Mouse (Mus musculus): ENCODE measurements around the gene Mtnr1b. TPM values are rescaled to one million over a fixed set of nuclear protein-coding genes. Genes with fewer than 3 reads are reported as not detected.

The Mtnr1b gene
- polyA plus RNA-seq, 1 experiment from 2014 or later: not detected

DNA sequence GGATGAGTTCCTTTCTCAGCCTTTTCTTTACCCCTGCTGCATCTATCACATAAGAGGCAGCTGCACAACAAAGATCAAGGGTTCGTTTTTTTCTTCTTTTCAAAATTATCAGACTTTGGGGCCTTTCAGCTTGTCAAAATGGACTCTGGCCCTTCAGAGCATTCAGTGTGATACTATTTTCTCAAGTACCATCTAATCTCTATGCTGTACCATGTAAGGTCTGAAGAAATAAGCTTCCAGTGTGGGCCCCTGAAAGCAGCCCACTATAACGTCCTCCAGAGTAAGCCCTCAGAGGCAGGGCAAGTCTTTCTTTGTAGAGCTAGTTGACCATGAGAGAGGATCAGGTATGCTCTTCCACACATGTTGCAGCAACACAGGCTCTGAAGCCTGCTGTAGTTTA is 87.7 kb downstream of the Mtnr1b start:
- WGBS: 82% methylated on average over 2 of the region's 2 CpGs
- no peak overlapping the region for H3K4me2 ChIP-seq
- no peak overlapping the region for H3K9ac ChIP-seq
- H3K27ac ChIP-seq: no peak overlapping the region
- no peaks in the 10 kb centered on the region for H3K36me3 ChIP-seq
- H3K4me1 ChIP-seq: no peaks in the 10 kb centered on the region
- H3K4me3 ChIP-seq (replicated peaks): no peak overlapping the region
- no peaks in the 10 kb centered on the region for H3K27me3 ChIP-seq
- no peak for ATAC-seq (replicated peaks; ENCODE audit: low FRiP score)
- H3K9me3 ChIP-seq (replicated peaks): no peaks in the 10 kb centered on the region

GRCm38 (mm10) chr9:15786192-15786591 is 88.2 kb downstream of the Mtnr1b start:
- H3K4me3 ChIP-seq (replicated peaks): no peak overlapping the region
- H3K27me3 ChIP-seq: no peaks in the 10 kb centered on the region
- H3K4me2 ChIP-seq: no peak overlapping the region
- no peaks in the 10 kb centered on the region for H3K9me3 ChIP-seq (replicated peaks)
- no peak overlapping the region for H3K9ac ChIP-seq
- H3K36me3 ChIP-seq: no peaks in the 10 kb centered on the region
- no peak overlapping the region for H3K27ac ChIP-seq
- 51% methylated on average over 3 of the region's 3 CpGs for WGBS
- H3K4me1 ChIP-seq: no peaks in the 10 kb centered on the region
- ATAC-seq (replicated peaks; ENCODE audit: low FRiP score): peak; percentile 63; the same call in 1 of the 2 replicates

- H3K4me3 ChIP-seq (replicated peaks): no peak overlapping the region
- H3K4me2 ChIP-seq: no peak overlapping the region
- H3K9me3 ChIP-seq (replicated peaks): no peaks in the 10 kb centered on the region
- no peak overlapping the region for H3K9ac ChIP-seq
- H3K4me1 ChIP-seq: no peaks in the 10 kb centered on the region
- WGBS: 61% methylated on average over 4 of the region's 4 CpGs
- no peaks in the 10 kb centered on the region for H3K27me3 ChIP-seq
- no peak overlapping the region for H3K27ac ChIP-seq
- no peak for ATAC-seq (replicated peaks; ENCODE audit: low FRiP score)
- no peaks in the 10 kb centered on the region for H3K36me3 ChIP-seq
Observed at GRCm38 (mm10) chr9:15781936-15782335, 92.4 kb downstream of the Mtnr1b start.

DNA sequence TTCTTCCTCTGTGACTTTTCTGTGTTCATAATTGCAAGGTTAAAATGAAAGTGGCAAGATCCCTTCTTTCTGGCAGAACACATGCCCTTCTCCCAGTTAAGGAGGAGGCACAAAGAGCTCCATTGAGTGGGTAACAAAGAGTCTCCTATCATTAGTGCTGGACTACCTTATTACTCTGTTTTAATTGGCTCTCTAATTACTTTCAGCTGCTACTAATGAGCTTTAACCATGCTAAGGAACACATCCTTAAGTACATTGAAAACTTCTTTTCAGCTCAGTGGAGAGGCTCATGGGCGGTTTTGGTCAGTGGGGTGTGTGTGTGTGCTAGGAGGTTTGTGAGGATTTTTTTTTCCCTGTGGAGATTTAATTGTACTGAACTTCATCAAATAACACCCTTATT is 99.4 kb downstream of the Mtnr1b start:
- ATAC-seq (replicated peaks; ENCODE audit: low FRiP score): no peak
- WGBS: 75% methylated on average over 1 of the region's 1 CpGs
- H3K4me3 ChIP-seq (replicated peaks): no peak overlapping the region

More for the DNA sequence above, 99.4 kb downstream of the Mtnr1b start:
- Histone ChIP-seq H3K27me3 (no peaks in the 10 kb centered on the region), H3K36me3 (no peaks in the 10 kb centered on the region), H3K27ac (no peak overlapping the region), H3K4me1 (no peaks in the 10 kb centered on the region), H3K9ac (no peak overlapping the region), H3K4me2 (no peak overlapping the region), H3K9me3 (replicated peaks) (no peaks in the 10 kb centered on the region)

Other genes starting within 250 kb of the Mtnr1b start
- gene Deup1, start 246.6 kb downstream of the Mtnr1b start, polyA plus RNA-seq (2015; fragmentation: Nextera tagmentation; extraction: Ambion mirVana): 0.64 and 0.68 TPM in 2 replicates
- gene Slc36a4, start 164.8 kb downstream of the Mtnr1b start, polyA plus RNA-seq (2015; fragmentation: Nextera tagmentation; extraction: Ambion mirVana): 15.0 and 15.2 TPM in 2 replicates

All from kidney, embryonic 15.5 days (tissue).